Mouse (Mus musculus) gastrocnemius, postnatal 25 days (tissue): ENCODE measurements around the gene Ppp1r12b. TPM values are rescaled to one million over a fixed set of nuclear protein-coding genes. Genes with fewer than 3 reads are reported as not detected.

ENCODE experiments used
- DNase-seq: peaks from one replicate; pipeline ENCODE4 v3.0.0; 2022
- total RNA-seq, 2 experiments: library from RNA; stranded (reverse); gene quantifications; 1 replicate in 1 of 2; 2 replicates in 1 of 2; pipeline ENCODE4 v1.2.3; 2021

Gene Ppp1r12b
- total RNA-seq, 2 experiments from 2014 or later: 193 to 200 TPM

DNA sequence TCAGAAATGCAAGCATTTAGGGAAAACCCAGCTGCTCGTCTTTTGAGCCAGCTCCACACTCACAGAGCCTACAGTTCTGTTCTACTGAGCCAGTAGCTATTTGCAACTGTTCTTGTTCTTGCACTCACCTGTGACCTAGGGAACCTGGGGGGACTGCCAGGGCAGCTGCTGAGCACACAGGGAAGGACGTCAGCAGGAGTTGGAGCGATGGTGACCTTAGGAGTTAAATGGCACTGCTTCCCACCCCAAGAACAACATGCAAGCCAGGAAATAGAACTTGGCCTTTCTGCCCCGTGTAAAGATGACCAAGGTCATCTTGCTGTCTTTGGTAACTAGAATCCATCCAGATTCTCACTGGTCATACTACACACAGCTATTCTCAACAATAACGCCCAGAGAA, 195.1 kb downstream of the Ppp1r12b start:
- DNase-seq: peak; percentile 55

DNA sequence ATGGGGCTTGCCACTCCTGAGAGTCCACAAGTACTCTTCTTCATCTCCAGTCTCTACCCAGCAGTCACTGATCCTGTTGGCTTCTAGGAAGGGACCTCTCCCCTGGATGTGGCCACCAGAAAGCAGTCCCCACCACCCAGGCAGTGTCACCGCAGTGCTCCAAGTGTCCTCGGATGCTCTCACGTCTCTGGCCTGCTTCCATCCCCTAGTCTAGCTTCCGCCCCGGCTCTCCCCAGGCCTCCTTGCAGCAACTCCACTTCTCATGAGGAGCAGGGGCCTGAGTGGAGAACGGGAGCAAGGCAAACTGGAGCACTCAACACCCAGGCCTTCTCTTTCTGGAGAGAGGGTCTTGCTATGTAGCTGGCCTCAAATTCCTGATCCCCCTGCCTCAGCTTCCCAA, 196.6 kb downstream of the Ppp1r12b start:
- peak; percentile 57 for DNase-seq

- peak; percentile 54 for DNase-seq
Measured at GRCm38 (mm10) chr1:134757230-134757629, 198.5 kb downstream of the Ppp1r12b start.

- no peak for DNase-seq
Measured at GRCm38 (mm10) chr1:134756190-134756873, 199.4 kb downstream of the Ppp1r12b start.

DNA sequence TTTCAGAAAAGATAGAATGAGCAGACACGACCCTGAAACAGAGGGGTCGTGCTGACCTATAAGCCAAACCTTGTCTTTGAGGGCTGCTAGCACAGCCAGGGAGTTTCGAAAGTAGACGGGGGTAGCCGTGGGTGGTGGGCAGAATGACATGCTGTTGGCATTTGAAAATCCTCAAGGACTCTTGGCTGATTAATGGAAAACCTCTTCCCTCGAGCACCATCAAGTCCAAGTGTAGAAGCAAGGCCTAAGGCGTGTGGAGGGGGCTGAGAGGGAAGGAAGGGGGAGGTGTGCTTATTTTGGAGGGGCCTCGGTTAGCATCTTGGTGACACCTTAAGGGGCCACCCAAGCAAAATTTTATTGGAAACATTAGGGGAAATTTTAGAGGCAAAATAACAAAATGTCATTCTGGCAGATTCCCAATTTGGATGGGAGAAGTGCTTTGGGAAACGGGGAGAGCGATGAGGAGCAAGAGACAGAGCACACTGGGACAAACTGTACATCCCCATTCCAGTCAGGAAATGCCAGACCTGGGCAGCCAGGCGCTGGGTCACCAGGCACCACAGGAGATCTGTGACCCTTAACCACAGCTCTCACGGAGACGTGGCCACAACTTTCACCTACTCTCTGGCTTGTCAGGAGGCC, 200.1 kb downstream of the Ppp1r12b start:
- DNase-seq: no peak

GRCm38 (mm10) chr1:134754818-134755217, 200.9 kb downstream of the Ppp1r12b start:
- no peak for DNase-seq

- peak; percentile 81 for DNase-seq
Measured at GRCm38 (mm10) chr1:134753751-134754630, 201.8 kb downstream of the Ppp1r12b start.

DNA sequence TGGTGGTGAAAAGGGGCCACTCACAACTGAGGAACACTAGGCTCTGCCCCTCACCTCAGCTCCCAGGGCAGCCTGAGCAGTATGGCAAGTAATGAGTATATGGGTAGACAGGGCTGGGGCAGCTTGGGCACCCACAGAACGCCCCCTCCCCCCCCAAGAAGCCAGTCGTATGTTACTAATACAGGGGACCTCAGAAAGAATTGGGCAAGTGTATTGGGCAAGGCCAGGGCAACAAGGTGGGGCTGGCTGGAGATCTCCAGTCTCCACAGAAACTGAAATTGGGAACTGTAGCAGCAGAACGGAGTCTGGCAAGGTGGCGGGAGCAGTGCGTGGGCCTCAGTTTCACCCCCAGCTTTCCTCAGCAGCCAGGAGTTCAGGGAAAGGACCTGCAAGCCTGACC, 203.3 kb downstream of the Ppp1r12b start:
- no peak for DNase-seq

- DNase-seq: peak; percentile 57
Measured at GRCm38 (mm10) chr1:134749889-134750288, 205.9 kb downstream of the Ppp1r12b start.

DNA sequence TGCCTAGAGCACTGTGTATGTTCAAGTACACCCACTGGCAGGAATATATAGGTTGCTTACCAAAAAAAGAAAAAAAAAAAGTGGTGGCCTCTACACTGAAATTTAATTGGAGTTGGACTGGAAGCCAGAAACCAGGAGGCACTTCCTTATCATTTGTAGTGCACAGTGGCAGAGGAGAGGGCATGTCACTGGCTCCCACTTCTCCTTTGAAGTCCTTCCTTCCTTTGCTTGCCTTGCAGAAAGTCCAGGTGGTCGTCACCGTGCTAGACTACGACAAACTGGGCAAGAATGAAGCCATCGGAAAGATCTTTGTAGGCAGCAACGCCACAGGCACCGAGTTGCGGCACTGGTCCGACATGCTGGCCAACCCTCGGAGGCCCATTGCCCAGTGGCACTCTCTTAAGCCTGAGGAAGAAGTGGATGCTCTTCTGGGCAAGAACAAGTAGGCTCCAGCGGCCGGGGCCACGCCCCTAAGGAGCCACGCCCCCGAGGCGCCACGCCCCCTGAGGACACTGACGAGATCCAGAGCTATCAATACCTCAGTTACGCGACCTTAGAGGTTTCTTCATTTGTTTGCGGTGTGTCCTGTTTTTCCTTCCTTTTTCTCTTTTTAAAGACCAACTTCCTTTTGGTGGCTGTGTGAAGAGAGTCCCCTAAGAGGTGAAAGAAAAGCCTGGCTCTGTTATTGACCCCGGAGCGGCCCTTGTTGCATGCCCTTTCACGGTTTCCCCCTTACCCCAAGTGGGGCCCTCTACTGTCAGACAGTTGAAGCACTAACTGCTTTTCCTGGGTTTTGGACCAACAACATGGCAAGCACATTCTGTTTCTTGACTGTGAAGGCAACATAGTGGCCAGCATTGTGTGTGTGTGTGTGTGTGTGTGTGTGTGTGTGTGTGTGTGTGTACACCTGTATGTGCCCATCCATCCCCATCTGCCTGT, 208.2 kb downstream of the Ppp1r12b start:
- peak; percentile 57 for DNase-seq

DNA sequence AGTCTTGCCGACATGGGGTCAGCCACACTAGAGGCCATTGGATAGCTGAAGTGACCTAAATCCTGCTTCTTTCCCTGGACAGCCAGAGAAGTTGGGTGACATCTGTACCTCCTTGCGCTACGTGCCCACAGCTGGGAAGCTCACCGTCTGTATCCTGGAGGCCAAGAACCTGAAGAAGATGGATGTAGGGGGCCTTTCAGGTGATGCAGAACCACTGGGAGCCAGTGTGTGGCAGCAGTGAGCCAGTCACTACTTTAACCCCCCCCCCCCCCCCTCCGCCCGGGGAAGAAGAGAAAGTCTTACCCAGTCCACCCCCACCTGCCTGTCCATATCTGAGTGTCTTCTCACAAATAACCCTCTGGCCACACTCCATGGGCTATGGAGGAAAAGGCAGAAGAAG, 210.1 kb downstream of the Ppp1r12b start:
- no peak for DNase-seq

GRCm38 (mm10) chr1:134741946-134742661, 213.6 kb downstream of the Ppp1r12b start:
- no peak for DNase-seq

DNA sequence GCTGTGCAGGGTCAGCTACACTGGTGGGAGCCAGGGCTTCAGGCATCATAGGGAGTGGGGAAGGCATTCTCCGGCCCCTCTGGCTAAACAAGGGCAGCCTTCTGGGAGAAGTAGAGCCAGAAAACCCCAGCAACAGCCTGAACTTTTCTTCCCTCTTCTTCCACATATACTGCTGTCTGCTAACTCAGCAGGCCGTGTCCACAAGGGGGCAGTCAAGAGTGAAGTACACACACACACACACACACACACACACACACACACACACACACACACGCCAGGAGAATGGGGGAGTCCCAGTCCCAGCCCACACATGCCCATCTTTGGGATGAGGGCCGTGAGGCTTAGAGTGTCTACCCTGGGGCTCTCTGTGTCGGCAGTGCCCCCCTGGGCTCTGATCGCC, 214.3 kb downstream of the Ppp1r12b start:
- DNase-seq: no peak

- no peak for DNase-seq
Measured at GRCm38 (mm10) chr1:134737463-134737862, 218.3 kb downstream of the Ppp1r12b start.

- no peak for DNase-seq
Measured at GRCm38 (mm10) chr1:134733659-134734058, 222.1 kb downstream of the Ppp1r12b start.

GRCm38 (mm10) chr1:134727256-134727655, 228.5 kb downstream of the Ppp1r12b start:
- no peak for DNase-seq

DNA sequence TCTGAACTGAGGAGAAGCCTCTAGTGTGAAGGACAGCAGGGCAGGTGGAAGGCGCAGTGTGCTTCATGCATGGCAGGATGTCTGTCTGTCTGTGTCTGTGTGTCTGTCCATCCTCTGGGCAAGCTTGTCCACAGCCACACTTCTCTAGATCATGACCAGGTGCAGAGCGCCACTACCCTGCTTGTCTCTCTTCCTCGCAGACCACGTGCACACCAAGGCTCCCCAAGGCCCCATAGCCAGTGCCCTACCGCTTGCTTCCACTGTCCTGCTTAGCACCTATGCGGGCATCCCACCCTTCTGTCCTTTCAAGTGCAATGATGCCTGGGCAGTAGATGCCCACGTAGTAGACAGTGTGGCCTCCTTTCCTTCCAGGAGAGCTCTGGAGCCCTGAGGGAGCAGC, 229.3 kb downstream of the Ppp1r12b start:
- no peak for DNase-seq

DNA sequence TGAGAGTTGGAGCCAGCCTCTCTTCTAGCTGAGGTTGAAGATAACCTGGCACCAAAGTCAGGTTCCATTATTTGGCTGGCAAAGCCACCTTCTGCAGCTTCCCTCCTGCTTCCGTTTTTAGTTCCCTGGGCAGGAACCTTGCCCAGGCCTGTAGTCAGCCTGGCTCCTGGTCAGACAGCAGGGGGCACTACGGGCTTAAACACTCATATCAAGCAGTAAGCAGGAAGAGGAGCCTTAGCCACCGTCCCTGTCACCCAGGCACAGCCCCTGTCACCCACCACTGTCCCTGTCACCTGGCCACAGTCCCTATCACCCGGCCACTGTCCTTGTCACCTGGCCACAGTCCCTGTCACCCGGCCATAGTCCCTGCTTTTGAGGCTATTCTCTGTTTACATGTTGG, 230.5 kb downstream of the Ppp1r12b start:
- peak; percentile 64 for DNase-seq

DNA sequence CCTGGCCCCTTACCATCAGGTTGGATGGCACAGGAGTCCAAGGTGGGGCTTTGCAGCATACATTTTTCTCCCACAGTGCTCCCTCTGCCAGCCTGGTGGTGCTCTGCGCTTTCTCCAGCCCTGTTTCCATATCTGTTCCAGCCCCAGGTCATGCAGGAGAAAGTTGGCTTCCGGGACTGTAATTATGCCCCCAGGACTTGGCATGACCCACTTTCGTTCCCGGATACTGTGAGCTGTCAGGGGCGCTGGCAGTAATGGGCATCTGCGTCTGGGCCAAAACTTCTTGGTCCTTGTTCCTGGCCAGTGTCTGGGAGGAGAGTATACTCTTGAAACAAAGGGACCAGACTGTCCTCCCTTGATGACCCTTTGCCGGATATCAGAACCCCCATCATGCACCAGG, 232.9 kb downstream of the Ppp1r12b start:
- DNase-seq: no peak

DNA sequence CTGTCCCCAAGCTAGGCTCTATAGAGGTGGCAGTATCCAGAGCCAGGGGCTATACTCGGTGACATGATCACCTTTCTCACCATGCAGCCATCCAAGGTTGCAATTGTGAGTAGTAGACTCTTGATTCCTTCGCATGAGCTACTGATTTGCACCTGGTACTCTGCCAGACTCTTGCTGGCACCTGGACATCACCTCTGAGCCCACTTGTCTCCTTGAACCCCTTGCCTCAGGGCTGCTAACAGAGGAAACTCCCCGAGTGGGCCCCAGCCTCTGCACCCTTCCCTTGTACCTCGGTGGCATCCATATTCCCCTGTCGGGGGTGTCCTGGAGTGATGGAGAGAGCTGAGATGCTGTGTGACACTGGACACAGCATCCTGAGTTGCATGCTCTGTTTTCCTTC, 234.3 kb downstream of the Ppp1r12b start:
- no peak for DNase-seq

GRCm38 (mm10) chr1:134719718-134720304, 235.9 kb downstream of the Ppp1r12b start:
- DNase-seq: no peak
